Mouse (Mus musculus) layer of hippocampus, adult 8-10 months (tissue): ENCODE data around the gene Marco. TPM values are rescaled to one million over a fixed set of nuclear protein-coding genes. Genes with fewer than 3 reads are reported as not detected.

Source experiments
- DNase-seq, 2 experiments: peaks; one replicate each; pipeline ENCODE4 v3.0.0; 2022; ENCODE audit warnings: low spot score in 2 of 2
- total RNA-seq, 4 experiments: library from RNA; stranded (reverse); gene quantifications; 2 replicates each; pipeline ENCODE4 v1.2.4; 2022

Gene Marco
- total RNA-seq, 4 experiments from 2014 or later: not detected

GRCm38 (mm10) chr1:120443228-120443639 lies 61.6 kb downstream of the Marco start:
- DNase-seq: no peak

- DNase-seq: no peak
Observed at GRCm38 (mm10) chr1:120441587-120441986, 63.2 kb downstream of the Marco start.

DNA sequence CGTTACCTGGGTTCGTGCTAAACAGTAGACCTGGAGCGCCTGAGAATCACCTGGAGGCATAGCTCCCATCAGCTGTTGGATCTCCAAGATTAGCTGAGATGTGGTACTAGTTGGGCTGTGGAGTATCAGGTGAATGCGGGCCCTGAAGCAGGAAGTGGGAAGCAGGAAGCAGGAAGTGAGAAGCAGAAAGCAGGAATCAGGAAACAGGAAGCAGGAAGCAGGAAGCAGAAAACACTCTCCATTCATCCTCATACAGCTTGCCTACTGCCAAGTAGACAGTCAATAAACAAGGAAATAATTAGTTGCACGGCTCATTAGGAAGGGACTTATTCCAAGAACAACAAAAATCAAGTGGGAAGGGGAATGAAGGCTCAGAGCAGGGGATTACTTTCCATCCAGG lies 69.2 kb downstream of the Marco start:
- DNase-seq: no peak

DNA sequence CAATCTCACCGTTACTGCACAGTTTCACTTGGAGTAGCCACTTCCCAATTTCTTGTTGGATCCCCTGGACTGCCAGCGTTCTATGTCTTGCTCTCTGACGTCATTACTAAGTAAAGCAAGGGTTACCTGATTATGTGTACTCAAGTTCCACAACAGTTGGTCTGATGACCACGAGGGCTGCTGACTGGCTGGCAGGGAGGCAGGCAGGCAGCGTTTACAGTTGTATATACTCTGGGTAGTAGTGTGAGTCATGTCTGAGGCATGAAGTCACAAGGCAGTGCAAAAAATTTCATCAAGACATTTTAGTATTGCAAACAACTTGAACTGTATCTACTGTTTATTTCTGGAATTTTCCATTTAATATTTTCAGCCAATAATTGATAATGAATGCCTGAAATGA lies 74.7 kb downstream of the Marco start:
- no peak for DNase-seq

DNA sequence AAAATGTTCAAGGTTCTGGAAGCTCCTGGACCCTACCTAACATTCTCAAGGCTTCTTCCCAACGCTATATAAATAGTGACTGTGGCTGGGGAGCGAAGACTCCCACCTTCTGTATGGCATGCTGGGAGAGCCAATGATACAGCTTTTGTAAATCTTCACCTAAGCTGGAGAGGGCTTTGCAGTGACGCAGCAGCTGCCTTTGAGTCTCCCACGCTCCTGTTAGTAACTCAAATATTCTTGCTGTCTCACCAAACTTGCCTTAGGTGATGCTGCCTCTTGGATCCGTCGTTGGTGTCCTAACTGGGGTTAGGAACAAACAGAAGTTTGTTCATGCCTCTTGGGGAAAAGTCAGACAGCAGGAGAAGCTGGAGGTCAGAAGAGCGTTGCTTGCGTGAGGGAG lies 79.2 kb downstream of the Marco start:
- no peak for DNase-seq

Other genes with a start within 250 kb of the Marco start
- gene Steap3, start 232.3 kb downstream of the Marco start, total RNA-seq: 1 to 10 TPM; 8.0 to 9.8 (median 9.1) TPM
- gene C1ql2, start 164.4 kb downstream of the Marco start, total RNA-seq: 10 to 100 TPM; 63.1 to 70.6 (median 66.3) TPM
- not detected for gene En1, start 97.4 kb upstream of the Marco start, total RNA-seq